Mouse (Mus musculus) stomach, embryonic 16.5 days (tissue): ENCODE results near the gene Nfia. TPM values are rescaled to one million over a fixed set of nuclear protein-coding genes. Genes with fewer than 3 reads are reported as not detected.
A peak's percentile ranks its signal among the peaks of the same experiment; 100 is the strongest.

Experiments used
- ATAC-seq: fragments of 200-750 bp; cut with Nextera tagmentation; 2 replicates; pipeline ENCODE4 v1.8.0; 2017; ENCODE audit warnings: moderate number of reproducible peaks, moderate TSS enrichment; ENCODE audit not compliant: insufficient read depth, low FRiP score
- H3K27ac ChIP-seq: fragments of 300-500 bp; sonication (generic); 2 replicates; pipeline ENCODE4 v1.5.1; 2014; ENCODE audit warnings: low read length
- H3K27me3 ChIP-seq: fragments of 300-500 bp; sonication (generic); 2 replicates; pipeline ENCODE4 v1.6.1; 2014; ENCODE audit warnings: low read length, control low read depth, mixed read lengths; ENCODE audit not compliant: control insufficient read depth, insufficient read depth
- H3K36me3 ChIP-seq: fragments of 300-500 bp; sonication (generic); 2 replicates; pipeline ENCODE4 v1.6.1; 2014; ENCODE audit warnings: low read length; ENCODE audit not compliant: control insufficient read depth, insufficient read depth
- H3K4me1 ChIP-seq: fragments of 300-500 bp; sonication (generic); 2 replicates; pipeline ENCODE4 v1.6.1; 2014; ENCODE audit warnings: low read length, control low read depth, mixed read lengths; ENCODE audit not compliant: control insufficient read depth, insufficient read depth
- H3K4me2 ChIP-seq: fragments of 300-500 bp; sonication (generic); 2 replicates; pipeline ENCODE4 v1.6.1; 2014; ENCODE audit warnings: low read depth, low read length, mixed read lengths
- H3K4me3 ChIP-seq: fragments of 300-500 bp; sonication (generic); replicated peaks from 2 replicates; pipeline ENCODE4 v1.5.1; 2014; ENCODE audit warnings: mild to moderate bottlenecking, low read length
- H3K9ac ChIP-seq: fragments of 300-500 bp; sonication (generic); 2 replicates; pipeline ENCODE4 v1.6.1; 2014; ENCODE audit warnings: low read length
- H3K9me3 ChIP-seq: fragments of 300-500 bp; sonication (generic); replicated peaks from 2 replicates; pipeline ENCODE4 v1.6.1; 2016; ENCODE audit warnings: low read length, control low read depth; ENCODE audit not compliant: control insufficient read depth
- WGBS: fragments of 180-500 bp; shearing (Covaris S2); extraction: QIAGEN DNeasy Blood & Tissue Kit; methylation state at CpG from one replicate; pipeline ENCODE4 v1.1.7; 2014; 5-methylcytosine and 5-hydroxymethylcytosine counted together
- polyA plus RNA-seq: library from polyadenylated mRNA; unstranded; fragments of >200 nt; fragmentation: Nextera tagmentation; extraction: Ambion mirVana; gene quantifications from 2 replicates; pipeline ENCODE4 v1.2.1, GENCODE M21; 2015

Gene Nfia
- polyA plus RNA-seq, 1 experiment from 2014 or later, result 45.1 TPM

DNA sequence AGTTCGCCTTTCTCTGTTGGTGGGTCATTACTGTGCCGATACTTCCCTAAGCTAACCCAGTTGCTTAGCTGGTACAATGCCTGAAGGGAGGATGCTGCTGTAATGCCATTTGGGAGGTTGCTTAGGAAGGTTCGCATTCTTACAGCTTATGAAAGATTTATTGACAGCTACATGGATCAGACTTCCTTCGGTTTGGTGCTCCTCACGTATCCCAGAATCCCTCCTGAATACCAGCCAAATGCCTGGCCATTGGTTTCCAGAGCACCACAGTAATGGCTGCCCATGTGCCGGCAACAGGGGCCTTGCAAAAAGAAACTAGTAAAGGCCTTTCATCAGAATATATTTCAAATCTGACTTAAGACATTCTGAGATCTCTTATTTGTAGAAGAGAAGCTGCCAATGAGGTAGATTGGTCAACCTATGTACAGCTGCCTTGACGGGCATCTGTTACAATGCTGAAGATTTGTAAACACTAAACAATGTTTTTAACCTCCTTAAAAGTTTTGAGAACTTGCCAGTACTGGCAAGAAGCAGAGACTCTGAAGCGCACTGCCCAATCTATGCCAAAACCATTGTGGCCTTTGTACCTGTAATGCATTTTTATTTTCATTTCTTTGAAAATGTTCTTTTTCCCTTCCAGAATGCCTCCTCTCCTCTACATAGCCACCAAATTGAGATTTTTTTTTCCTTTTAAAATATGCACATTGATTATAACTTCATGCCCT, 13.2 kb downstream of the Nfia start:
- no peak overlapping the region for H3K4me3 ChIP-seq
- H3K4me1 ChIP-seq, result peaks cover 21% of the 10 kb centered on the region
- WGBS, result 80% methylated on average over 8 of the region's 8 CpGs
- H3K27ac ChIP-seq, result no peak overlapping the region
- H3K4me2 ChIP-seq, result no peak overlapping the region
- no peak for ATAC-seq
- H3K36me3 ChIP-seq, result peaks cover 7% of the 10 kb centered on the region
- no peaks in the 10 kb centered on the region for H3K9me3 ChIP-seq
- no peaks in the 10 kb centered on the region for H3K27me3 ChIP-seq
- no peak overlapping the region for H3K9ac ChIP-seq

DNA sequence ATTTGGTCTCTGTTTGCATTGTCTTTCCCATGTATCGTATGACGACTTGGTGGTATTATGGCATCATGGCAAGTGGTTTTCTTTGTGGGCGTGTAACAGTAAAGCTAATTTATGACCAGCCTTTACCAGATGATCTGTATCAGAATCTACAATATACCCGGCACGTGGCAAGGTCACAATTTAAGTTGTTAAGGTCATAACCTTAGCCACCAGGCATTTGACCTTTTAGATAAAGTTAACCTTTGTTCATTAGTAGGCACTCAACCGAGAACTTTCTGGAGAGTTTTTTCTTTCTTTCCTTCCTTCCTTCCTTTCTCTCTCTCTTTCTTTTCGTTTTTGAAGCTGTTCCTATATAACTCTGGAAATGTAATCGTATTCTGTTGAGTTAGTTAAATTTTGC, 14.0 kb downstream of the Nfia start:
- Histone ChIP-seq H3K9me3 (no peaks in the 10 kb centered on the region), H3K4me1 (peaks cover 21% of the 10 kb centered on the region), H3K36me3 (peaks cover 7% of the 10 kb centered on the region), H3K9ac (no peak overlapping the region), H3K27ac (no peak overlapping the region), H3K4me3 (no peak overlapping the region), H3K4me2 (no peak overlapping the region), H3K27me3 (no peaks in the 10 kb centered on the region)
- WGBS, result 59% methylated on average over 8 of the region's 8 CpGs
- ATAC-seq, result no peak

DNA sequence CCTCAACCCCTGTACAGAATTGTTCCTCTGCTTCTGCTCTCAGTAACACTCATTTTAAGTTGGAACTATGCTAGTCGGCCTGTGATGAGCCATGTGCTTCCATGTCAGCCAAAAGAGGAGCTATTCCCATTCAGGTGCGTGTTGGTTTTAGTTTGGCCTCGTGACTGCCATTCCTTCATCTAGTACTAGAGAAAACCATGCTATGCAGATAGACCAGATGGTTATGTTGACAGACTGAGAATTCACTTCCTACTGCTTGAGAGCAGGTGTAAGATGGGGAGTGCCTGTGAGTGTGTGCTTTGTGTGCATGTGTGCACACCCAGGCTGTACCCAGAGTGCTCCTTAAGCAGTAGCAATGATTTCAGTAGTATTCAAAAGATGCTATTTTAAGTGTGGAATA, 15.0 kb downstream of the Nfia start:
- Histone ChIP-seq H3K27me3 (no peaks in the 10 kb centered on the region), H3K4me1 (peaks cover 21% of the 10 kb centered on the region), H3K9me3 (no peaks in the 10 kb centered on the region), H3K27ac (no peak overlapping the region), H3K36me3 (peaks cover 7% of the 10 kb centered on the region), H3K9ac (no peak overlapping the region), H3K4me2 (no peak overlapping the region), H3K4me3 (no peak overlapping the region)
- WGBS, result 85% methylated on average over 3 of the region's 3 CpGs
- peak; percentile 53; the same call in 1 of the 2 replicates for ATAC-seq

DNA sequence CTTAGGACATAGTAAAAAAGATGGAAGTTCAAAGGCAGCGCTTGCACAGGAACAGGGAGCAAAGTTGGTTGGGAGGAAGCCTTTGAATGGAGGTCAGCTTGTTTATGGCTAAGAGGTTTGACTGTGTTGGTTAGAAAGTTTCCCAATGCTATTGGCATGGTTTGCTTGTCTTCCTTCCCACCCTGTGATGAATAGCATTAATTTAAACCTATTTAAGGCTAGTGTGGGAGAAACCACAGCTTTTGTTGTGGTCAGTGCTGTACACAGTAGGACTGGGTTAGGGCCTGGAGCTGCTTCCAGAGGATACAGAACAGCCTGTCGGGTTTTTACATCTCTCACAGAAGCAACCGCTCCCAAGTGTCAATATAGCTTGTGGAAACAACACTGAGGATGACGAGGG, 16.0 kb downstream of the Nfia start:
- H3K4me3 ChIP-seq, result no peak overlapping the region
- H3K4me2 ChIP-seq, result no peak overlapping the region; the same call in 1 of the 2 replicates
- WGBS, result 62% methylated on average over 4 of the region's 4 CpGs
- H3K4me1 ChIP-seq, result peaks cover 21% of the 10 kb centered on the region
- H3K27me3 ChIP-seq, result no peaks in the 10 kb centered on the region
- no peak overlapping the region for H3K27ac ChIP-seq
- peaks cover under 1% of the 10 kb centered on the region; the same call in 1 of the 2 replicates for H3K36me3 ChIP-seq
- no peaks in the 10 kb centered on the region for H3K9me3 ChIP-seq
- no peak overlapping the region for H3K9ac ChIP-seq
- ATAC-seq, result no peak

DNA sequence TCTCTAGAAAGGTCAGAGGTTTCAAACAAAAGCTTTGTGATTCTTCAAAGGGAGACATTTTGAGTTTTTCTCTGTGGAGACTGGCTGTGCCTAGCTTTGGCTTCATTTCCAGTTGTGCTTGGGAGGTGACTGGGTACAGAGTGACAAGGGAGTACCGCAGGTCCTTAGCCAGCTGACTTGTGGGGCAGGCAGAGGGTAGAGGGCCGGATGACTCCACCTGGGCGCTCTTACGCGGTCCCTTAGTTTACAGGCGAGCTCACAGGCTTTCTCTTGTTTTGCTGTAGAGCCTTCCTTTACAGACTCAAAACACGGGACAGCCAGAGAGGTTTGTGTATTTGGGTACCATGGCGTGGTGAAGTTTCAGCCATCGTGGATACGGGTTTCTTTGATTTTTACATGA, 21.4 kb downstream of the Nfia start:
- Histone ChIP-seq H3K4me2 (no peak overlapping the region), H3K27ac (no peak overlapping the region), H3K9ac (no peak overlapping the region), H3K9me3 (no peaks in the 10 kb centered on the region), H3K4me3 (no peak overlapping the region), H3K27me3 (no peaks in the 10 kb centered on the region), H3K36me3 (peaks cover 5% of the 10 kb centered on the region; the same call in 1 of the 2 replicates), H3K4me1 (peaks cover 15% of the 10 kb centered on the region; the same call in 1 of the 2 replicates)
- 85% methylated on average over 10 of the region's 10 CpGs for WGBS
- ATAC-seq, result no peak

DNA sequence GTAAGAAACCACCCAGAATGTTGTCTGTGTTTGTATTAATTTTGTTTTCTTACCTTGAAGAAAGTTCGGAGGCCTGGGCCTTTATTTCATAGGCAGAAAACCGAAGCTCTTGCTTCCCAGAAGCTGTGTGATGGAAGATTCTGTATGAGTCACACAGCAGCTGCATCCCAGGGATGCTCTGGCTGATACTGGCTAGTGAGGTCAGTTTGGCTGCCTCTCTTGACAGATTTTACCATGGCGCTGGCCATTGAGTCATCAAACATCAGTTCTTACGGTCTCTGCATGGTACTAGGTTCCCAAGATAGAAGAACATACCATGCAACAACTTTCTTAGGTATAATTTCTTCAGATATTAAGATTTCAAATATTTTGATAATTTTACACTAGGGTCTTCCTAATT, 22.3 kb downstream of the Nfia start:
- Histone ChIP-seq H3K27me3 (no peaks in the 10 kb centered on the region), H3K9me3 (no peaks in the 10 kb centered on the region)

DNA sequence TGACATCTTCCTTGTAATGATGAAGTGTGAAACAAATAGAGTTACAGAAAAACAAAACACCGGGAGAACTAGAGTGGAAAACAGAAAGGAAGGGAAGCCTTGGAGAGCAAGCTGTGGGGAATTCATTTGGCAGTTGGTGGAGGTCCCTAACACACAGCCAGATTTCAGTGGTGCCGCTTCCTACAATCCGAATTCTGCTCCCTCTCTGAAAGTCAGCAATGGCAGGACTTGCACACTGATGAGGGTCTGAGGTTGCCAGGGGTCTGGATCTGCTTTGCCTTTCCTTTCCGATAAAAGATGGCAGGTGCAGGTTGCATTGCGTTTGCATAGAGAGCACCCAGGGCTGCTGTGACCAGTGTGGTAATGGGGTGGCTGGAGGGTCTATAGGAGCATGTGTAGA, 23.4 kb downstream of the Nfia start:
- H3K9ac ChIP-seq, result no peak overlapping the region
- H3K4me2 ChIP-seq, result no peak overlapping the region
- H3K4me3 ChIP-seq, result no peak overlapping the region
- ATAC-seq, result no peak
- no peaks in the 10 kb centered on the region for H3K27me3 ChIP-seq
- H3K36me3 ChIP-seq, result peaks cover 5% of the 10 kb centered on the region; the same call in 1 of the 2 replicates
- H3K9me3 ChIP-seq, result no peaks in the 10 kb centered on the region
- WGBS, result 84% methylated on average over 5 of the region's 5 CpGs
- H3K27ac ChIP-seq, result no peak overlapping the region
- 0 out of 2 replicates have a peak, but pooled peaks cover 3% of the 10 kb centered on the region for H3K4me1 ChIP-seq

More for the DNA sequence above, 22.3 kb downstream of the Nfia start:
- no peak overlapping the region for H3K9ac ChIP-seq
- peaks cover 5% of the 10 kb centered on the region; the same call in 1 of the 2 replicates for H3K36me3 ChIP-seq
- H3K4me3 ChIP-seq, result no peak overlapping the region
- no peak overlapping the region for H3K4me2 ChIP-seq
- WGBS, result 83% methylated on average over 4 of the region's 4 CpGs
- no peak overlapping the region for H3K27ac ChIP-seq
- H3K4me1 ChIP-seq, result 0 out of 2 replicates have a peak, but pooled peaks cover 6% of the 10 kb centered on the region
- ATAC-seq, result no peak

DNA sequence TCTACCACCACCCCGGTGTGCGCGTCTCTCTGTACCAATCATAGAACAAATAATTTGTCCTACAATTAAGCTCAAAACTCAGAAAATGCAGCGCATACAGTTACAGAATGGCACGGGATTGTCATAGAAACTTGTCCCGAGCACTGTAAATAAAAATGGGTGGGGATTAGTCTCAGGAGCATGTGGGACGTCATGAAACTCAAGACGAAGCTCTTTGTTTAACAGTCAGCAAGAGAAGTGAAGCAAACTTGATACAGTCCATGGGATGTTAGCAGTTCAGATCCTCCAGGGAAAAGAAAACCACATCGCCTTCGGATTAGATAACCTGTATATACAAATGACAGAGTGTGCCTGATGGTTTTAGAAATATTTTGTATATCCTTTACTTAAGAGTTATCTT, 24.0 kb downstream of the Nfia start:
- Histone ChIP-seq H3K9ac (no peak overlapping the region), H3K4me1 (0 out of 2 replicates have a peak, but pooled peaks cover 3% of the 10 kb centered on the region), H3K4me3 (no peak overlapping the region), H3K4me2 (no peak overlapping the region), H3K36me3 (peaks cover 7% of the 10 kb centered on the region), H3K27me3 (no peaks in the 10 kb centered on the region), H3K9me3 (0 out of 2 replicates have a peak, but pooled peaks cover under 1% of the 10 kb centered on the region), H3K27ac (no peak overlapping the region)
- WGBS, result 66% methylated on average over 10 of the region's 10 CpGs
- no peak for ATAC-seq

DNA sequence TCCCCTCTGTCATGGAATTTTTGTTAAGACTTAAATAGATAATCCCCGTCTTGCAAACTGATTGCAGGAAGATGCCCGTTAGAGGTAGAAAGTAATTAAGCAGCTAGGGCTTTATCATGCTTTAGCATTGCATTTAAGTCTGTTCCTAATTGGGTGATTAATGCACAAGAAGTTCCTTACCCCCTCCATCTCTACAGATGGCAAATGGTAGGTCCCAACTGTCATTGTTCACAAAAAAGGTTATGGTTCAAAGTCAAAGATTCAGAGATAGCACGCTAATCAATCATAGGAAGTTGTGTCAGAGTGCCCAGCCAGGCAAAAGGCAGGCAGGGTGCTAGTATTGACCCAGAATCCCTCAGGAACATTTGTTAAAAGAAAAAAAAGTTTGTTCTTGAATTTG, 31.3 kb downstream of the Nfia start:
- H3K27me3 ChIP-seq, result no peaks in the 10 kb centered on the region
- WGBS, result 80% methylated on average over 3 of the region's 3 CpGs
- peaks cover 4% of the 10 kb centered on the region for H3K4me1 ChIP-seq
- 0 out of 2 replicates have a peak, but pooled peaks cover 4% of the 10 kb centered on the region for H3K9me3 ChIP-seq
- ATAC-seq, result no peak
- H3K9ac ChIP-seq, result no peak overlapping the region
- no peak overlapping the region for H3K27ac ChIP-seq
- H3K36me3 ChIP-seq, result peaks cover 10% of the 10 kb centered on the region
- no peak overlapping the region for H3K4me2 ChIP-seq
- no peak overlapping the region for H3K4me3 ChIP-seq
